In genomic region chr15:11292246-11292645, GRCm38 (mm10) we compare ENCODE assay signal across 31 mouse cellular contexts.
"Had no signal": no experiment of that assay in that cellular context is flagged by ENCODE, and none has a peak within 500 bp of the region (broad histone marks: within the 10 kb centered on the region; RNA-seq: fewer than 3 reads in every experiment).

No protein-coding gene starts in this region.

- H3K4me1 ChIP-seq: limb, embryonic 15.5 days; liver, embryonic 12.5 days; liver, embryonic 13.5 days; liver, embryonic 15.5 days; lung, embryonic 15.5 days; megakaryocyte, embryonic 14.5 days; midbrain, embryonic 12.5 days; midbrain, embryonic 13.5 days; midbrain, embryonic 15.5 days had no signal

- H3K9ac ChIP-seq: limb, embryonic 12.5 days; limb, embryonic 13.5 days; limb, embryonic 15.5 days; liver, embryonic 12.5 days; liver, embryonic 13.5 days; liver, embryonic 14.5 days; liver, embryonic 15.5 days; liver, postnatal 0 days; lung, embryonic 14.5 days; lung, embryonic 15.5 days; midbrain, embryonic 12.5 days; midbrain, embryonic 13.5 days; midbrain, embryonic 15.5 days had no signal

- H3K27ac ChIP-seq: limb, embryonic 10.5 days; limb, embryonic 12.5 days; limb, embryonic 13.5 days; limb, embryonic 15.5 days; liver, embryonic 12.5 days; liver, embryonic 13.5 days; liver, embryonic 14.5 days; liver, embryonic 15.5 days; lung, embryonic 15.5 days; macrophage; midbrain, embryonic 10.5 days; midbrain, embryonic 12.5 days; midbrain, embryonic 13.5 days; midbrain, embryonic 15.5 days had no signal

- DNase-seq: left cerebral cortex, postnatal 4 days; liver; liver, embryonic 13.5 days; liver, postnatal 0 days; lung, adult 18-20 months; lung, adult 2 months; lung, embryonic 14.5 days; lung, postnatal 10 days; lung, postnatal 14 days; lung, postnatal 36 days; lung, postnatal 4 days; midbrain, embryonic 14.5 days had no signal

- H3K9me3 ChIP-seq: limb, embryonic 10.5 days; limb, embryonic 12.5 days; limb, embryonic 13.5 days; limb, embryonic 15.5 days; liver, embryonic 12.5 days; liver, embryonic 13.5 days; liver, embryonic 15.5 days; lung, embryonic 15.5 days; midbrain, embryonic 10.5 days; midbrain, embryonic 12.5 days; midbrain, embryonic 13.5 days; midbrain, embryonic 15.5 days had no signal

- H3K36me3 ChIP-seq: limb, embryonic 10.5 days; limb, embryonic 12.5 days; limb, embryonic 13.5 days; liver, embryonic 12.5 days; liver, embryonic 13.5 days; liver, embryonic 15.5 days; lung, embryonic 15.5 days; midbrain, embryonic 10.5 days; midbrain, embryonic 12.5 days; midbrain, embryonic 13.5 days; midbrain, embryonic 15.5 days had no signal

- H3K27me3 ChIP-seq: limb, embryonic 12.5 days; limb, embryonic 13.5 days; limb, embryonic 15.5 days; liver, embryonic 12.5 days; liver, embryonic 13.5 days; liver, embryonic 15.5 days; lung, embryonic 15.5 days; megakaryocyte, embryonic 14.5 days; midbrain, embryonic 12.5 days; midbrain, embryonic 13.5 days; midbrain, embryonic 15.5 days had no signal

- H3K4me2 ChIP-seq: limb, embryonic 12.5 days; limb, embryonic 13.5 days; limb, embryonic 15.5 days; liver, embryonic 11.5 days; liver, embryonic 12.5 days; liver, embryonic 13.5 days; liver, embryonic 15.5 days; lung, embryonic 14.5 days; lung, embryonic 15.5 days; midbrain, embryonic 11.5 days; midbrain, embryonic 12.5 days; midbrain, embryonic 13.5 days; midbrain, embryonic 15.5 days had no signal

- ATAC-seq: liver, embryonic 12.5 days; liver, postnatal 0 days; lung, postnatal 0 days; midbrain, embryonic 13.5 days; midbrain, embryonic 15.5 days; midbrain, embryonic 16.5 days had no signal

- H3K4me3 ChIP-seq: limb, embryonic 10.5 days; limb, embryonic 12.5 days; limb, embryonic 13.5 days; limb, embryonic 15.5 days; liver, embryonic 12.5 days; liver, embryonic 13.5 days; liver, embryonic 15.5 days; lung, embryonic 15.5 days; megakaryocyte, embryonic 14.5 days; midbrain, embryonic 10.5 days; midbrain, embryonic 12.5 days; midbrain, embryonic 13.5 days; midbrain, embryonic 15.5 days; myocyte had no signal
